Mouse (Mus musculus): ENCODE measurements around the gene Olfr211.
"Not testable (repeated sequence)": the region's sequence is repeated elsewhere in the genome, so short reads cannot be mapped to it uniquely, and the experiment has no call there.

The Olfr211 gene

GRCm38 (mm10) chr6:116488791-116489190, at the start of gene Olfr211:
Olfr211 (plus strand) TSS chr6:116489091.
- DNase-seq (ENCODE audit: low spot score in 2 of 2), result no peak

GRCm38 (mm10) chr6:116439531-116439930, 49.4 kb upstream of the Olfr211 start:
- no peak for DNase-seq (ENCODE audit: low spot score in 2 of 2)

GRCm38 (mm10) chr6:116440447-116440846, 48.4 kb upstream of the Olfr211 start:
- DNase-seq (ENCODE audit: low spot score in 2 of 2), result no peak

- no peak for DNase-seq (ENCODE audit: low spot score in 2 of 2)
Measured at GRCm38 (mm10) chr6:116440849-116441248, 48.0 kb upstream of the Olfr211 start.

- DNase-seq (ENCODE audit: low spot score in 2 of 2), result no peak
Measured at GRCm38 (mm10) chr6:116455781-116456180, 33.1 kb upstream of the Olfr211 start.

GRCm38 (mm10) chr6:116456482-116456881, 32.4 kb upstream of the Olfr211 start:
- no peak for DNase-seq (ENCODE audit: low spot score in 2 of 2)

- DNase-seq (ENCODE audit: low spot score in 2 of 2), result no peak
Measured at GRCm38 (mm10) chr6:116458728-116459127, 30.2 kb upstream of the Olfr211 start.

- no peak for DNase-seq (ENCODE audit: low spot score in 2 of 2)
Measured at GRCm38 (mm10) chr6:116459232-116459631, 29.7 kb upstream of the Olfr211 start.

GRCm38 (mm10) chr6:116460544-116461283, 28.2 kb upstream of the Olfr211 start, which contains the start of gene Alox5:
Alox5 (minus strand) TSS chr6:116461178.
- no peak for DNase-seq (ENCODE audit: low spot score in 2 of 2)

- no peak for DNase-seq (ENCODE audit: low spot score in 2 of 2)
Measured at GRCm38 (mm10) chr6:116468081-116468480, 20.8 kb upstream of the Olfr211 start.

- no peak for DNase-seq (ENCODE audit: low spot score in 2 of 2)
Measured at GRCm38 (mm10) chr6:116485081-116485480, 3.8 kb upstream of the Olfr211 start.

GRCm38 (mm10) chr6:116486833-116487232, 2.1 kb upstream of the Olfr211 start:
- DNase-seq (ENCODE audit: low spot score in 2 of 2), result no peak

- DNase-seq (ENCODE audit: low spot score in 2 of 2), result no peak
Measured at GRCm38 (mm10) chr6:116493742-116494141, 4.9 kb downstream of the Olfr211 start.

- DNase-seq (ENCODE audit: low spot score in 2 of 2), result no peak
Measured at GRCm38 (mm10) chr6:116495960-116496359, 7.1 kb downstream of the Olfr211 start.

GRCm38 (mm10) chr6:116506302-116507003, 17.6 kb downstream of the Olfr211 start, which contains the start of gene Olfr212:
Olfr212 (plus strand) TSS chr6:116506516.
- not testable (repeated sequence) for DNase-seq (ENCODE audit: low spot score in 2 of 2)

- no peak for DNase-seq (ENCODE audit: low spot score in 2 of 2)
Measured at GRCm38 (mm10) chr6:116514832-116515231, 25.9 kb downstream of the Olfr211 start.

- DNase-seq (ENCODE audit: low spot score in 2 of 2), result no peak
Measured at GRCm38 (mm10) chr6:116538156-116538555, 49.3 kb downstream of the Olfr211 start, which contains the start of gene Olfr213. Olfr213 (plus strand) TSS chr6:116538456.

GRCm38 (mm10) chr6:116542500-116542899, 53.6 kb downstream of the Olfr211 start:
- no peak for DNase-seq (ENCODE audit: low spot score in 2 of 2)
